Comparison of ENCODE assay signal across 8 mouse cellular contexts in genomic region chr13:48625433-48626184, GRCm38 (mm10). TPM values are rescaled to one million over a fixed set of nuclear protein-coding genes. Genes with fewer than 3 reads are reported as not detected.
DNase-seq lines count a peak whose midpoint lies in the region; ATAC-seq lines count a peak whose summit lies in the region.

Ptpdc1 (minus strand) TSS chr13:48625664.

- peak within 1 kb of the TSS; percentile 60 for H3K4me3 ChIP-seq in intestine, embryonic 14.5 days (ENCODE audit: low read depth, low read length)

- H3K4me1 ChIP-seq in intestine, embryonic 14.5 days (replicated peaks; ENCODE audit: control insufficient read depth, insufficient read depth, low read length), result peaks cover 6% of the 10 kb centered on the region; the same call in 1 of the 2 replicates

- 0 out of 2 replicates have a peak, but pooled peaks cover 7% of the 10 kb centered on the region for H3K27me3 ChIP-seq in intestine, embryonic 14.5 days (replicated peaks; ENCODE audit: control insufficient read depth, insufficient read depth, low read length)

- peak within 1 kb of the TSS; percentile 88 for H3K9ac ChIP-seq in intestine, embryonic 14.5 days (ENCODE audit: low read length)

- DNase-seq in adrenal gland, postnatal 10 days, result peak; percentile 98
- DNase-seq in embryo, embryonic 9.5 days (ENCODE audit: extremely low spot score), result peak; percentile 96
- peak; percentile 96 for DNase-seq in gastrocnemius, postnatal 36 days
- DNase-seq in intestine, embryonic 14.5 days (ENCODE audit: low spot score), result peak; percentile 96
- DNase-seq in left cerebral cortex, postnatal 10 days (ENCODE audit: extremely low spot score in 1 of 2, low spot score in 2 of 2), result peak; percentile 98 to 99
- DNase-seq in right cerebral cortex, postnatal 10 days (ENCODE audit: low spot score in 2 of 2), result peak; percentile 98 to 99
- peak; percentile 97 for DNase-seq in urinary bladder, postnatal 14 days (ENCODE audit: low spot score)

- H3K9me3 ChIP-seq in intestine, embryonic 14.5 days (ENCODE audit: control insufficient read depth, low read length), result no peaks in the 10 kb centered on the region

- H3K27ac ChIP-seq in intestine, embryonic 14.5 days (ENCODE audit: low read depth), result peak within 1 kb of the TSS; percentile 75

- intact Hi-C loops in gastrocnemius, postnatal 36 days (cut with DNase I), result no loop called here
- intact Hi-C loops in left cerebral cortex, postnatal 10 days (cut with DNase I), result loop anchor here (5.0 kb wide), 1 partner anchor 48 kb away; no protein-coding TSS in a partner anchor

- peak; percentile 100 for ATAC-seq in intestine, embryonic 14.5 days (replicated peaks; ENCODE audit: low FRiP score, low TSS enrichment, low read depth)
- peak; percentile 99 for ATAC-seq in megakaryocyte progenitor cell, adult 5-6 weeks (replicated peaks; ENCODE audit: poor library complexity)

- no peaks in the 10 kb centered on the region for H3K36me3 ChIP-seq in intestine, embryonic 14.5 days (ENCODE audit: control insufficient read depth, insufficient read depth, low read length)

- 2% methylated on average over 65 of the region's 76 CpGs for WGBS in intestine, embryonic 14.5 days

- peak within 1 kb of the TSS; percentile 81 for H3K4me2 ChIP-seq in intestine, embryonic 14.5 days (ENCODE audit: low read length)

RNA-seq across cellular contexts. Expression of gene Ptpdc1, which starts in this region (rescaled TPM):
- 10 to 100 TPM in 1 of 2 experiments, 1 to 10 TPM in 1; 7.5 to 11.8 TPM for total RNA-seq in adrenal gland, postnatal 10 days (2021)
- 1 to 10 TPM; 3.4 to 3.8 TPM for total RNA-seq in gastrocnemius, postnatal 36 days (2021)
- polyA plus RNA-seq in intestine, embryonic 14.5 days (2014; fragmentation: Nextera tagmentation; extraction: Ambion mirVana), result 9.9 and 10.0 TPM in 2 replicates
- total RNA-seq in left cerebral cortex, postnatal 10 days (2021), result 10 to 100 TPM; 21.3 to 23.5 TPM
- total RNA-seq in megakaryocyte progenitor cell, adult 5-6 weeks (2015), result 3.3 and 4.4 TPM in 2 replicates
- 1.8 and 3.4 TPM in 2 replicates for total RNA-seq in megakaryocyte progenitor cell, adult 5-6 weeks (2017)

Comparison
In these comparisons a context has a peak if more than half of its experiments do, and no peak if none do; other contexts are left out.
1. Peak in every context shown above with its lines: DNase-seq, ATAC-seq, H3K4me3 ChIP-seq and H3K27ac ChIP-seq.